Mouse (Mus musculus) MEL (cell line): ENCODE results near the gene Nptn. TPM values are rescaled to one million over a fixed set of nuclear protein-coding genes. Genes with fewer than 3 reads are reported as not detected.

Experiments
- DNase-seq: peaks from one replicate; pipeline ENCODE4 v3.0.0; 2011; ENCODE audit warnings: low read depth, low spot score
- H3K27ac ChIP-seq: 2 replicates; pipeline ENCODE4 v1.5.1; 2012; ENCODE audit warnings: low read depth, mild to moderate bottlenecking, control low read depth, low read length, moderate library complexity; ENCODE audit not compliant: control insufficient read depth
- H3K27me3 ChIP-seq, 2 experiments: fragments of 150-350 bp in 1 of 2; sonication (generic) in 1 of 2; 2 replicates each; pipeline ENCODE4 v1.6.1; 2012; ENCODE audit warnings: low read length in 2 of 2, mild to moderate bottlenecking in 2 of 2, improper control_type of control experiment in 1 of 2, moderate library complexity in 1 of 2; ENCODE audit not compliant: insufficient read depth in 2 of 2, control insufficient read depth in 1 of 2
- H3K36me3 ChIP-seq, 2 experiments: 2 replicates each; pipeline ENCODE4 v1.6.1; 2012 to 2014; ENCODE audit warnings: low read length in 2 of 2, improper control_type of control experiment in 1 of 2, inconsistent platforms in 1 of 2, mild to moderate bottlenecking in 1 of 2; ENCODE audit not compliant: insufficient read depth in 2 of 2, control insufficient read depth in 1 of 2
- H3K4me1 ChIP-seq, 2 experiments: fragments of 150-350 bp in 1 of 2; sonication (generic) in 1 of 2; 2 replicates each; pipeline ENCODE4 v1.6.1; 2012; ENCODE audit warnings: low read length in 2 of 2, improper control_type of control experiment in 1 of 2, mild to moderate bottlenecking in 1 of 2; ENCODE audit not compliant: insufficient read depth in 2 of 2, control insufficient read depth in 1 of 2
- H3K4me3 ChIP-seq, 2 experiments: fragments of 150-350 bp in 1 of 2; sonication (generic) in 1 of 2; 2 replicates each; pipeline ENCODE4 v1.5.1; 2012; ENCODE audit warnings: low read depth in 2 of 2, low read length in 2 of 2, mild to moderate bottlenecking in 2 of 2, moderate library complexity in 2 of 2, control low read depth in 1 of 2, improper control_type of control experiment in 1 of 2; ENCODE audit not compliant: control insufficient read depth in 1 of 2, insufficient read depth in 1 of 2
- H3K79me2 ChIP-seq: 2 replicates; pipeline ENCODE4 v1.6.1; 2012; ENCODE audit warnings: mild to moderate bottlenecking, low read length, moderate library complexity; ENCODE audit not compliant: control insufficient read depth, poor library complexity, insufficient read depth
- H3K9ac ChIP-seq: 2 replicates; pipeline ENCODE4 v1.6.1; 2012; ENCODE audit warnings: low read depth, mild to moderate bottlenecking, control low read depth, low read length, moderate library complexity; ENCODE audit not compliant: control insufficient read depth, poor library complexity, severe bottlenecking
- H3K9me3 ChIP-seq: fragments of 150-350 bp; sonication (generic); replicated peaks from 2 replicates; pipeline ENCODE4 v1.6.1; 2012; ENCODE audit warnings: mild to moderate bottlenecking, low read length, improper control_type of control experiment, moderate library complexity; ENCODE audit not compliant: insufficient read depth
- BHLHE40 ChIP-seq: IDR thresholded peaks from 2 replicates; pipeline ENCODE4 v1.6.1; 2012; ENCODE audit warnings: low read depth, mild to moderate bottlenecking, inconsistent platforms, low read length, improper control_type of control experiment, borderline replicate concordance
- CHD1 ChIP-seq: IDR thresholded peaks from 2 replicates; pipeline ENCODE4 v1.6.1; 2012; ENCODE audit warnings: low read depth, mild to moderate bottlenecking, inconsistent platforms, low read length, improper control_type of control experiment
- EP300 ChIP-seq, 2 experiments: IDR thresholded peaks; 2 replicates each; pipeline ENCODE4 v1.6.1; 2011; ENCODE audit warnings: improper control_type of control experiment in 2 of 2, low read length in 2 of 2, low read depth in 1 of 2, mild to moderate bottlenecking in 1 of 2
- ETS1 ChIP-seq: IDR thresholded peaks from 2 replicates; pipeline ENCODE4 v1.6.1; 2012; ENCODE audit warnings: low read depth, mild to moderate bottlenecking, inconsistent platforms, low read length, improper control_type of control experiment, moderate library complexity
- GABPA ChIP-seq: IDR thresholded peaks from 2 replicates; pipeline ENCODE4 v1.6.1; 2012; ENCODE audit warnings: low read depth, mild to moderate bottlenecking, inconsistent platforms, low read length, improper control_type of control experiment, moderate library complexity
- HCFC1 ChIP-seq: IDR thresholded peaks from 2 replicates; pipeline ENCODE4 v1.6.1; 2012; ENCODE audit warnings: low read depth, mild to moderate bottlenecking, inconsistent platforms, low read length, improper control_type of control experiment, moderate library complexity
- JUND ChIP-seq: IDR thresholded peaks from 2 replicates; pipeline ENCODE4 v1.6.1; 2011; ENCODE audit warnings: low read depth, mild to moderate bottlenecking, improper control_type of control experiment, low read length
- MAFK ChIP-seq: IDR thresholded peaks from 2 replicates; pipeline ENCODE4 v1.6.1; 2011; ENCODE audit warnings: low read depth, mild to moderate bottlenecking, low read length, improper control_type of control experiment, borderline replicate concordance
- MAX ChIP-seq: IDR thresholded peaks from 2 replicates; pipeline ENCODE4 v1.6.1; 2011; ENCODE audit warnings: low read length, improper control_type of control experiment
- MAZ ChIP-seq: IDR thresholded peaks from 2 replicates; pipeline ENCODE4 v1.6.1; 2012; ENCODE audit warnings: low read depth, mild to moderate bottlenecking, inconsistent platforms, low read length, improper control_type of control experiment
- MEF2A ChIP-seq: IDR thresholded peaks from 2 replicates; pipeline ENCODE4 v1.6.1; 2014; ENCODE audit warnings: low read depth, mild to moderate bottlenecking, inconsistent platforms, low read length, improper control_type of control experiment; ENCODE audit not compliant: poor library complexity, insufficient replicate concordance, severe bottlenecking; ENCODE audit errors: extremely low read depth
- MYC ChIP-seq: IDR thresholded peaks from 2 replicates; pipeline ENCODE4 v1.6.1; 2011; ENCODE audit warnings: low read depth, mild to moderate bottlenecking, low read length, improper control_type of control experiment, moderate library complexity
- NRF1 ChIP-seq: IDR thresholded peaks from 2 replicates; pipeline ENCODE4 v1.6.1; 2014; ENCODE audit warnings: low read depth, mild to moderate bottlenecking, inconsistent platforms, low read length, improper control_type of control experiment, moderate library complexity; ENCODE audit not compliant: poor library complexity, insufficient read depth, severe bottlenecking
- POLR2AphosphoS2 ChIP-seq: IDR thresholded peaks from 2 replicates; pipeline ENCODE4 v1.6.1; 2011; ENCODE audit warnings: low read length, improper control_type of control experiment
- POLR2AphosphoS5 ChIP-seq: IDR thresholded peaks from 2 replicates; pipeline ENCODE4 v1.6.1; 2012; ENCODE audit warnings: low read depth, borderline replicate concordance, mild to moderate bottlenecking, inconsistent platforms, low read length, moderate library complexity, mixed read lengths
- RAD21 ChIP-seq: IDR thresholded peaks from 2 replicates; pipeline ENCODE4 v1.6.1; 2011; ENCODE audit warnings: mild to moderate bottlenecking, low read depth, low read length, improper control_type of control experiment
- TAL1 ChIP-seq: IDR thresholded peaks from 2 replicates; pipeline ENCODE4 v1.6.1; 2012; ENCODE audit warnings: mild to moderate bottlenecking, inconsistent platforms, low read length, moderate library complexity, mixed read lengths
- TBP ChIP-seq: IDR thresholded peaks from 2 replicates; pipeline ENCODE4 v1.8.0; 2011; ENCODE audit warnings: low read depth, low read length, improper control_type of control experiment
- UBTF ChIP-seq: IDR thresholded peaks from 2 replicates; pipeline ENCODE4 v1.6.1; 2012; ENCODE audit warnings: low read depth, mild to moderate bottlenecking, inconsistent platforms, low read length, improper control_type of control experiment, moderate library complexity, borderline replicate concordance; ENCODE audit not compliant: insufficient read depth
- ZC3H11A ChIP-seq: IDR thresholded peaks from 2 replicates; pipeline ENCODE4 v1.6.1; 2012; ENCODE audit warnings: low read depth, mild to moderate bottlenecking, inconsistent platforms, low read length, improper control_type of control experiment
- ZKSCAN1 ChIP-seq: IDR thresholded peaks from 2 replicates; pipeline ENCODE4 v1.6.1; 2012; ENCODE audit warnings: low read depth, mild to moderate bottlenecking, inconsistent platforms, low read length, improper control_type of control experiment, moderate library complexity
- polyA plus RNA-seq, 2 experiments: library from polyadenylated mRNA; stranded (reverse) in 1 of 2; unstranded in 1 of 2; fragments of >175 nt in 1 of 2; fragments of >200 nt in 1 of 2; gene quantifications; 2 replicates each; pipeline versions ENCODE4 v1.2.1 to v1.2.4; 2012; ENCODE audit warnings: low replicate concordance in 2 of 2, low read depth in 1 of 2; ENCODE audit not compliant: insufficient read length in 2 of 2, insufficient read depth in 1 of 2, missing spikeins in 1 of 2
- total RNA-seq: library from RNA; depleted of rRNA; stranded (reverse); fragments of 300-350 nt; gene quantifications from 2 replicates; pipeline ENCODE4 v1.2.3, GENCODE M21; 2012

The Nptn gene
- total and polyA plus RNA-seq, 3 experiments = 71.4 to 199 TPM; not detected in 1

- Histone ChIP-seq H3K27me3 (no peaks in the 10 kb centered on the region), H3K4me3 (no peak overlapping the region), H3K36me3 (peaks cover 0 to 3% of the 10 kb centered on the region in 2 experiments; a peak in 2 of 4 replicates), H3K79me2 (no peaks in the 10 kb centered on the region), H3K9me3 (no peaks in the 10 kb centered on the region), H3K27ac (no peak overlapping the region), H3K4me1 (no peaks in the 10 kb centered on the region), H3K9ac (no peak overlapping the region)
- DNase-seq = no peak
- TF ChIP-seq MYC (no peak), MAZ (no peak), MAX (no peak), ETS1 (no peak), NRF1 (no peak), MEF2A (no peak), POLR2AphosphoS5 (no peak), MAFK (no peak), ZKSCAN1 (no peak)
Observed at GRCm38 (mm10) chr9:58669071-58669470, 87.0 kb downstream of the Nptn start.

GRCm38 (mm10) chr9:58669819-58670218 lies 87.8 kb downstream of the Nptn start:
- H3K27me3 ChIP-seq = no peaks in the 10 kb centered on the region
- H3K4me1 ChIP-seq = no peaks in the 10 kb centered on the region
- no peaks in the 10 kb centered on the region for H3K79me2 ChIP-seq
- no peaks in the 10 kb centered on the region for H3K9me3 ChIP-seq
- no peak overlapping the region for H3K4me3 ChIP-seq
- H3K9ac ChIP-seq = no peak overlapping the region
- TF ChIP-seq POLR2AphosphoS2 (no peak), EP300 (IDR thresholded peaks at IDR 0.05; ENCODE audit: low read depth in 1 of 2, low read length in 2 of 2) (no peak), ZC3H11A (no peak), MAZ (no peak), MYC (no peak), MAFK (no peak), BHLHE40 (no peak), POLR2AphosphoS5 (no peak), HCFC1 (no peak), TAL1 (no peak), UBTF (no peak), CHD1 (no peak), TBP (no peak), JUND (no peak), RAD21 (no peak), GABPA (no peak)
- peaks cover 0 to 1% of the 10 kb centered on the region in 2 experiments; a peak in 1 of 4 replicates for H3K36me3 ChIP-seq
- no peak for DNase-seq
- H3K27ac ChIP-seq = no peak overlapping the region
